Mouse (Mus musculus) midbrain, embryonic 16.5 days (tissue): ENCODE measurements at regions not wholly inside any gene's neighbourhood (a gene's known extent, or its start where the extent isn't known, plus 50 kb on each side); places are given as distances from the start of the nearest gene placed in this dataset.
A peak's percentile ranks its signal among the peaks of the same experiment; 100 is the strongest.

ENCODE experiments used
- ATAC-seq: fragments of 200-750 bp; cut with Nextera tagmentation; 2 replicates; pipeline ENCODE4 v1.8.0; 2017; ENCODE audit warnings: moderate TSS enrichment
- H3K27ac ChIP-seq: fragments of 300-500 bp; sonication (generic); 2 replicates; pipeline ENCODE4 v1.5.1; 2014; ENCODE audit warnings: mild to moderate bottlenecking, low read length, mixed read lengths
- H3K27me3 ChIP-seq: fragments of 300-500 bp; sonication (generic); 2 replicates; pipeline ENCODE4 v1.6.1; 2014; ENCODE audit warnings: low read depth, low read length, mixed read lengths; ENCODE audit not compliant: control insufficient read depth, insufficient read depth
- H3K36me3 ChIP-seq: fragments of 300-500 bp; sonication (generic); 2 replicates; pipeline ENCODE4 v1.6.1; 2014; ENCODE audit warnings: mild to moderate bottlenecking, low read length, moderate library complexity, mixed read lengths; ENCODE audit not compliant: control insufficient read depth, insufficient read depth
- H3K4me1 ChIP-seq: fragments of 300-500 bp; sonication (generic); 2 replicates; pipeline ENCODE4 v1.6.1; 2014; ENCODE audit warnings: mild to moderate bottlenecking, low read length, mixed read lengths; ENCODE audit not compliant: control insufficient read depth, insufficient read depth
- H3K4me2 ChIP-seq: fragments of 300-500 bp; sonication (generic); 2 replicates; pipeline ENCODE4 v1.6.1; 2014; ENCODE audit warnings: mild to moderate bottlenecking, low read length, mixed read lengths
- H3K4me3 ChIP-seq: fragments of 300-500 bp; sonication (generic); 2 replicates; pipeline ENCODE4 v1.5.1; 2014; ENCODE audit warnings: low read depth, mild to moderate bottlenecking, low read length, moderate library complexity, mixed read lengths
- H3K9ac ChIP-seq: fragments of 300-500 bp; sonication (generic); 2 replicates; pipeline ENCODE4 v1.6.1; 2014; ENCODE audit warnings: low read depth, low read length, mixed read lengths
- H3K9me3 ChIP-seq: fragments of 300-500 bp; sonication (generic); replicated peaks from 2 replicates; pipeline ENCODE4 v1.6.1; 2014; ENCODE audit warnings: mild to moderate bottlenecking, low read length, mixed read lengths; ENCODE audit not compliant: control insufficient read depth, poor library complexity, severe bottlenecking
- WGBS: fragments of 180-500 bp; shearing (Covaris S2); extraction: QIAGEN DNeasy Blood & Tissue Kit; methylation state at CpG from one replicate; pipeline ENCODE4 v1.1.7; 2014; 5-methylcytosine and 5-hydroxymethylcytosine counted together

GRCm38 (mm10) chr15:71302541-71302940 lies 2531.8 kb upstream of the Gm6569 start:
- no peak overlapping the region for H3K4me2 ChIP-seq
- H3K27me3 ChIP-seq, result no peaks in the 10 kb centered on the region
- no peak for ATAC-seq
- H3K9me3 ChIP-seq, result no peaks in the 10 kb centered on the region
- no peaks in the 10 kb centered on the region for H3K36me3 ChIP-seq
- no peaks in the 10 kb centered on the region for H3K4me1 ChIP-seq
- no peak overlapping the region for H3K9ac ChIP-seq
- H3K27ac ChIP-seq, result no peak overlapping the region
- no peak overlapping the region for H3K4me3 ChIP-seq

- Histone ChIP-seq H3K4me3 (no peak overlapping the region), H3K27ac (no peak overlapping the region), H3K4me1 (no peaks in the 10 kb centered on the region), H3K27me3 (no peaks in the 10 kb centered on the region), H3K36me3 (no peaks in the 10 kb centered on the region), H3K9ac (no peak overlapping the region), H3K4me2 (no peak overlapping the region), H3K9me3 (no peaks in the 10 kb centered on the region)
- no peak for ATAC-seq
- 63% methylated on average over 3 of the region's 3 CpGs for WGBS
Observed at GRCm38 (mm10) chr15:71310230-71310629, 2524.1 kb upstream of the Gm6569 start.

GRCm38 (mm10) chr15:71326596-71326995 lies 2507.8 kb upstream of the Gm6569 start:
- no peak overlapping the region for H3K4me3 ChIP-seq
- H3K9me3 ChIP-seq, result no peaks in the 10 kb centered on the region
- no peak overlapping the region for H3K4me2 ChIP-seq
- no peaks in the 10 kb centered on the region for H3K36me3 ChIP-seq
- no peak overlapping the region for H3K27ac ChIP-seq
- no peak for ATAC-seq
- no peak overlapping the region for H3K9ac ChIP-seq
- no peaks in the 10 kb centered on the region for H3K4me1 ChIP-seq
- WGBS, result 72% methylated on average over 3 of the region's 3 CpGs
- no peaks in the 10 kb centered on the region for H3K27me3 ChIP-seq

GRCm38 (mm10) chr15:71358189-71358790 lies 2476.1 kb upstream of the Gm6569 start:
- no peak overlapping the region for H3K9ac ChIP-seq
- peak; percentile 76; the same call in 1 of the 2 replicates for ATAC-seq
- no peaks in the 10 kb centered on the region for H3K9me3 ChIP-seq
- no peaks in the 10 kb centered on the region for H3K36me3 ChIP-seq
- H3K4me2 ChIP-seq, result no peak overlapping the region
- no peak overlapping the region for H3K4me3 ChIP-seq
- no peaks in the 10 kb centered on the region for H3K27me3 ChIP-seq
- WGBS, result 15% methylated on average over 4 of the region's 4 CpGs
- H3K27ac ChIP-seq, result no peak overlapping the region
- no peaks in the 10 kb centered on the region for H3K4me1 ChIP-seq

- H3K4me3 ChIP-seq, result no peak overlapping the region
- H3K9ac ChIP-seq, result no peak overlapping the region
- H3K27ac ChIP-seq, result no peak overlapping the region
- H3K4me1 ChIP-seq, result no peaks in the 10 kb centered on the region
- 28% methylated on average over 3 of the region's 3 CpGs for WGBS
- no peak overlapping the region for H3K4me2 ChIP-seq
- H3K9me3 ChIP-seq, result no peaks in the 10 kb centered on the region
- no peaks in the 10 kb centered on the region for H3K36me3 ChIP-seq
- H3K27me3 ChIP-seq, result no peaks in the 10 kb centered on the region
- ATAC-seq, result peak; percentile 92
Observed at GRCm38 (mm10) chr15:71375775-71376174, 2458.6 kb upstream of the Gm6569 start.
